Mouse (Mus musculus) heart, adult 2 months (tissue): ENCODE data around the gene Olfr543. TPM values are rescaled to one million over a fixed set of nuclear protein-coding genes. Genes with fewer than 3 reads are reported as not detected.

Experiments used
- DNase-seq, 2 experiments: peaks; one replicate each; pipeline ENCODE4 v3.0.0; 2021
- H3K27ac ChIP-seq: fragments of 200-600 bp; 2 replicates; pipeline ENCODE4 v1.8.1; 2022
- H3K27me3 ChIP-seq: fragments of 200-500 bp; 2 replicates; pipeline ENCODE4 v1.6.1; 2012; ENCODE audit warnings: mild to moderate bottlenecking, low read length, inconsistent platforms, mixed read lengths; ENCODE audit not compliant: control insufficient read depth, insufficient read depth
- H3K36me3 ChIP-seq: fragments of 200-500 bp; 2 replicates; pipeline ENCODE4 v1.6.1; 2012; ENCODE audit warnings: low read length, inconsistent platforms; ENCODE audit not compliant: control insufficient read depth, insufficient read depth
- H3K4me1 ChIP-seq: fragments of 200-500 bp; 2 replicates; pipeline ENCODE4 v1.6.1; 2011; ENCODE audit warnings: low read length; ENCODE audit not compliant: control insufficient read depth, insufficient read depth
- H3K4me3 ChIP-seq: fragments of 200-600 bp; 2 replicates; pipeline ENCODE4 v1.8.1; 2022
- H3K79me2 ChIP-seq: fragments of 200-500 bp; replicated peaks from 2 replicates; pipeline ENCODE4 v1.6.1; 2012; ENCODE audit warnings: mild to moderate bottlenecking, inconsistent platforms, low read length, moderate library complexity, mixed read lengths; ENCODE audit not compliant: control insufficient read depth, insufficient read depth
- H3K9ac ChIP-seq: fragments of 200-500 bp; 2 replicates; pipeline ENCODE4 v1.6.1; 2012; ENCODE audit warnings: low read depth, mild to moderate bottlenecking, control low read depth, inconsistent platforms, low read length, mixed read lengths
- CTCF ChIP-seq: fragments of 200-600 bp; IDR thresholded peaks from 2 replicates; pipeline ENCODE4 v1.8.1; 2022; ENCODE audit warnings: antibody characterized with exemption, mild to moderate bottlenecking, moderate library complexity
- EP300 ChIP-seq: fragments of 200-500 bp; IDR thresholded peaks from 2 replicates; pipeline ENCODE4 v1.6.1; 2011; ENCODE audit warnings: low read depth, low read length, control low read depth; ENCODE audit not compliant: insufficient read depth
- POLR2A ChIP-seq: fragments of 200-500 bp; IDR thresholded peaks from 2 replicates; pipeline ENCODE4 v1.6.1; 2011; ENCODE audit warnings: mild to moderate bottlenecking, low read depth, low read length, control low read depth; ENCODE audit not compliant: insufficient read depth
- WGBS: fragments of 180-500 bp; shearing (Covaris S2); methylation state at CpG from one replicate; pipeline ENCODE4 v1.1.7; 2018; 5-methylcytosine and 5-hydroxymethylcytosine counted together
- intact Hi-C: fragments of 180-260 bp; cut with DNase I; formaldehyde crosslinking; loops from one replicate; pipeline ENCODE4 v1.15.1; 2025
- long read RNA-seq: library from polyadenylated mRNA; stranded (forward); transcript quantifications from one replicate; pipeline ENCODE4 v2.0.0, GENCODE M21; 2021
- polyA plus RNA-seq: library from polyadenylated mRNA; depleted of rRNA; stranded (reverse); fragments of >200 nt; gene quantifications from 2 replicates; pipeline ENCODE4 v1.2.3, GENCODE M21; 2012; rRNA removed
- total RNA-seq, 2 experiments: library from RNA; stranded (reverse); gene quantifications; 2 replicates each; pipeline ENCODE4 v1.2.3; 2021

The Olfr543 gene
- total RNA-seq (not detected), polyA plus RNA-seq (not detected in 2 replicates)
- long read RNA-seq = 0 reads

GRCm38 (mm10) chr7:102481579-102481978 lies at the start of gene Olfr543:
Olfr543 (minus strand) TSS chr7:102481679.
- Histone ChIP-seq H3K27me3 (no peaks in the 10 kb centered on the region), H3K27ac (no peak within 1 kb of the TSS), H3K9ac (no peak within 1 kb of the TSS), H3K4me3 (no peak within 1 kb of the TSS), H3K36me3 (no peaks in the 10 kb centered on the region), H3K79me2 (no peaks in the 10 kb centered on the region), H3K4me1 (peaks cover 3% of the 10 kb centered on the region)
- no peak for DNase-seq
- intact Hi-C loops = no loop called here
- WGBS = 98% methylated on average over 4 of the region's 4 CpGs
- no peak for TF ChIP-seq EP300
- TF ChIP-seq CTCF = no peak

- Histone ChIP-seq H3K27ac (no peak overlapping the region), H3K9ac (no peak overlapping the region), H3K79me2 (no peaks in the 10 kb centered on the region), H3K4me1 (no peaks in the 10 kb centered on the region), H3K4me3 (no peak overlapping the region), H3K36me3 (no peaks in the 10 kb centered on the region), H3K27me3 (no peaks in the 10 kb centered on the region)
- no peak for TF ChIP-seq POLR2A
- no peak for TF ChIP-seq CTCF
- no peak for TF ChIP-seq EP300
- intact Hi-C loops = no loop called here
- 63% methylated on average over 1 of the region's 1 CpGs for WGBS
- DNase-seq = no peak
These were observed 47.6 kb upstream of the Olfr543 start for GRCm38 (mm10) chr7:102529052-102529451.

GRCm38 (mm10) chr7:102517051-102517335 lies 35.5 kb upstream of the Olfr543 start:
- TF ChIP-seq POLR2A = no peak
- TF ChIP-seq EP300 = no peak
- TF ChIP-seq CTCF = no peak
- WGBS = 51% methylated on average over 2 of the region's 2 CpGs
- H3K9ac ChIP-seq = no peak overlapping the region
- DNase-seq = no peak
- intact Hi-C loops = no loop called here
- H3K79me2 ChIP-seq = no peaks in the 10 kb centered on the region
- no peaks in the 10 kb centered on the region for H3K36me3 ChIP-seq
- no peak overlapping the region for H3K27ac ChIP-seq
- H3K4me1 ChIP-seq = no peaks in the 10 kb centered on the region; the same call in 1 of the 2 replicates
- no peak overlapping the region for H3K4me3 ChIP-seq
- no peaks in the 10 kb centered on the region for H3K27me3 ChIP-seq

GRCm38 (mm10) chr7:102516261-102517050 lies 35.0 kb upstream of the Olfr543 start:
- TF ChIP-seq EP300 (no peak), POLR2A (no peak), CTCF (no peak)
- peak in 1 of 2 experiments; percentile 28 for DNase-seq
- Histone ChIP-seq H3K79me2 (no peaks in the 10 kb centered on the region), H3K4me3 (no peak overlapping the region), H3K4me1 (no peaks in the 10 kb centered on the region; the same call in 1 of the 2 replicates), H3K36me3 (no peaks in the 10 kb centered on the region), H3K27me3 (no peaks in the 10 kb centered on the region), H3K9ac (no peak overlapping the region), H3K27ac (no peak overlapping the region)
- intact Hi-C loops = no loop called here
- 31% methylated on average over 10 of the region's 10 CpGs for WGBS

GRCm38 (mm10) chr7:102514144-102514543 lies 32.7 kb upstream of the Olfr543 start:
- Histone ChIP-seq H3K9ac (no peak overlapping the region), H3K79me2 (no peaks in the 10 kb centered on the region), H3K27me3 (no peaks in the 10 kb centered on the region), H3K27ac (no peak overlapping the region), H3K36me3 (no peaks in the 10 kb centered on the region), H3K4me1 (no peaks in the 10 kb centered on the region; the same call in 1 of the 2 replicates), H3K4me3 (no peak overlapping the region)
- DNase-seq = no peak
- 67% methylated on average over 4 of the region's 4 CpGs for WGBS
- intact Hi-C loops = no loop called here
- TF ChIP-seq CTCF = no peak
- no peak for TF ChIP-seq POLR2A
- TF ChIP-seq EP300 = no peak

GRCm38 (mm10) chr7:102512814-102513435 lies 31.4 kb upstream of the Olfr543 start:
- peak overlapping the region; percentile 52 for H3K4me3 ChIP-seq

More at GRCm38 (mm10) chr7:102512814-102513435, 31.4 kb upstream of the Olfr543 start:
- no peak overlapping the region for H3K27ac ChIP-seq
- no peaks in the 10 kb centered on the region for H3K27me3 ChIP-seq
- peak overlapping the region; percentile 67 for H3K9ac ChIP-seq
- peak; percentile 85 to 93 for DNase-seq
- no peaks in the 10 kb centered on the region for H3K79me2 ChIP-seq
- intact Hi-C loops = loop anchor here (1.0 to 2.0 kb wide), 2 partner anchors 240 to 406 kb away; no protein-coding TSS in a partner anchor
- no peaks in the 10 kb centered on the region; the same call in 1 of the 2 replicates for H3K4me1 ChIP-seq
- no peaks in the 10 kb centered on the region for H3K36me3 ChIP-seq
- no peak for TF ChIP-seq POLR2A
- TF ChIP-seq EP300 = no peak
- TF ChIP-seq CTCF = peak; percentile 97
- under 1% methylated on average over 54 of the region's 54 CpGs for WGBS
